Mouse (Mus musculus): ENCODE results near the gene Rps6ka2. TPM values are rescaled to one million over a fixed set of nuclear protein-coding genes. Genes with fewer than 3 reads are reported as not detected.
"Not testable (repeated sequence)": the region's sequence is repeated elsewhere in the genome, so short reads cannot be mapped to it uniquely, and the experiment has no call there.

Rps6ka2 gene
- polyA plus RNA-seq, 1 experiment, result not detected

DNA sequence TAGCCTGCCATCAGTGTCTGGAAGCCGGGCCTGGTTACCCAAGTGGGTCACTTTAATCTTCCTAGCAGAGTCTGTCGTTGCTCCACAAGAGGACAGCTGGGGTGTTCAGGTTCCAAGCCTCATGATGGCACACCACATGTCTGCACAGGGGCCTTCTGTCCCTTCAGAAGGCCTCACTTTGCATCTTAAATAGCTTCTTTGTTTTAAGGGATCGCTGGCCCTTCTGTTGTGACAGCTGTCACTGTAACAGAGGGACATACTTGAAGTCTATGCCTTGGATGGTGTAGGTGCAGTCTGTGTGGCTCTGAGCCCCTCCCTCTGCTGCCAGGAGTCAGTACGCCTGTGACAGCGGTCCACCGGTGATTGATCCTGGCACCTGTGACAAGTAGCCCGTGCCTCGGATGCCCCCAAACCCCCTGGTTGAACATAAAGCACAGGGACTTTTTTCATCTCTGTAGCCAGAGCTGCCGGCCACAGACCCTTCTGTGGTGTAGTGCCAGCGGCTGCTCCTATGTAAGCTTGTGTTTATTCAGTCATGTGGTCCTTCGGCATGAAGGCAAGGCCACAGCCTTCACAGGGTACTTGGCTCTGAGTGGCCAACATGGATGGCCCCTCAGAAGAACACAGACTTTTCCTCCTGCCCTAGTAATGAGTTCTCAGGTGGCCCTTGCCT is 122.2 kb downstream of the Rps6ka2 start:
- peaks cover under 1% of the 10 kb centered on the region; the same call in 1 of the 2 replicates for H3K4me1 ChIP-seq (ENCODE audit: control insufficient read depth, insufficient read depth, low read length)
- H3K27ac ChIP-seq (ENCODE audit: insufficient read depth, low read depth, low read length), result no peak overlapping the region
- WGBS, result 66% methylated on average over 11 of the region's 11 CpGs
- no peak overlapping the region for H3K4me3 ChIP-seq (ENCODE audit: insufficient read depth, low read depth, low read length)
- TF ChIP-seq POLR2A (IDR thresholded peaks at IDR 0.05; ENCODE audit: insufficient read depth, low read depth, low read length) (no peak), CTCF (IDR thresholded peaks at IDR 0.05; ENCODE audit: insufficient read depth, low read depth, low read length) (no peak)

DNA sequence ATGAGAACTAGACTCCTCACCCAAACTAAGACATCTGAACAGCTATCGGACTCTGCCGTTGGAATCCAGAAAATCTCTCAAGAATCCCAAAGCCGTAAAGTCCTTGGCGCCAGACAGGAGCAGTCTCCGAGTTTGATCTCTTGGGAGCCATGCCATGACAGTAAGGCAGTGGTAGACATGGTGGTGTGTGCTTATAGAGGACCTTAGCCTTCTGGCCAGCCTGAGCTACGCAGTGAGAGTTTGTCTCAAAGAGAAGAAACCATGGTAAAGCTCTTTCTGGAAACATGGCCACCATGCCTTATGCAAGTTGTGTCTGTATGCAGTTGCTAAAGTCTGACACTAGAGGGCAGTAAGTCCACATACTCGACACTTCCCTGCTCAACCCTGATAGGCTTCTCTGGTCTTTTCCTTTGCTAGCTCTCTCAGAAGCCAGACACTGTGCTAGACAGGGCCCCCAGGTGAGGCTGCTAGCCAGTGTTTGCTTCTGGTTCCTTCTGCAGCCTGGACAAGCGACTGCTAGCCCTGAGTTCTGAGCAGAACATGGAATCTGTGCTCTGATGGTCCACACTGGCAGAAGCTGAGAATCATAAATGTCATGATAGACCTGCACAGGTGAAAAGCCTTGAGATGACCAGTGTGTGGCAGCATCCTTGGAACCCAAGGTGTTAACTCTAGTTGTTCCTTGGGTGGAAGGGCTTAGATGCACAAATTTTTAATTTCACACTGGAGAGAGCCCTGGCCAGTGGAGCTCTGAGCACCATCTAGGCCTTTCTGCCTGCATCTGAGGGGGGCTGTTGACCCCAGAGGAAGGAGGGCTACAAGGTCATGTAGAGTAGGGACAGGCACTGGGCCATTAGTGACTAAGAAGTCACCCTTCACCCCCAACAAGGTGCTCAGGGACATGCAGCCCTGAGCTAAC is 136.6 kb downstream of the Rps6ka2 start:
- not testable (repeated sequence) for H3K4me1 ChIP-seq (ENCODE audit: control insufficient read depth, insufficient read depth, low read length); H3K4me3 ChIP-seq (ENCODE audit: insufficient read depth, low read depth, low read length); H3K27ac ChIP-seq (ENCODE audit: insufficient read depth, low read depth, low read length)
- 58% methylated on average over 8 of the region's 8 CpGs for WGBS

DNA sequence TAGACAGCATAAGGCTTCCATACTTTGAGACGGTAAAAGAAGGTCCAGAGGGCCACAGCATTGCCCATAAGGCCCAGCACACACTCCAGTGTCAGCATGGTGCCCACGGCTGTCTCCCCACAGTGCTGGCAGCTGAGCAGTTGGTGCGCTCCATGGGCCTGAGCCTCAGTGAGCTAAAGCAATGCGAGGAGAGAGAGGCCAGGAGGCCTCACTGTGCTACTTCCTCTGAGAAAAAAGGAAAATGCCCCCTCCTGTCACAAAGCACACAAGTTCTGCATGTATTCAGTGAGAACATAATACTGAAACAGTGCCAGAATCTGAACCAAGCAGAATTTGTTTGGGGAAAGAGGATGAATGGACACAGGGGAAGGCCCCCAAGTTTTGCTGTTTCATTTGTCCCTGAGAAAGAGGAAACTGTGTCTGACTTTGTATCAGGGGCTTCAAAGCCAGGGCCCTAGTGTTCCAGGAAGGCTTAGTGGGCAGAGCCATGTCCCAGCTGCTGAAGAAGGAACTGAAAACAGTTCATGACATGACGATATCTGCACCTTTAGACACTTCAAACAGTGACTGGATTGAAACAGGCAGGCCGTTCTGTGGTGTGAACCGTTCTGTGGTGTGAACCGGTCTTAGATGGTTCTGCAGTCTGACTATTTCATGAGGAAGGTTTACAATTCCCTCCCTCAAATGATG is 145.9 kb downstream of the Rps6ka2 start:
- not testable (repeated sequence) for H3K27ac ChIP-seq (ENCODE audit: insufficient read depth, low read depth, low read length); H3K4me3 ChIP-seq (ENCODE audit: insufficient read depth, low read depth, low read length); H3K4me1 ChIP-seq (ENCODE audit: control insufficient read depth, insufficient read depth, low read length)
- WGBS, result 72% methylated on average over 7 of the region's 8 CpGs

DNA sequence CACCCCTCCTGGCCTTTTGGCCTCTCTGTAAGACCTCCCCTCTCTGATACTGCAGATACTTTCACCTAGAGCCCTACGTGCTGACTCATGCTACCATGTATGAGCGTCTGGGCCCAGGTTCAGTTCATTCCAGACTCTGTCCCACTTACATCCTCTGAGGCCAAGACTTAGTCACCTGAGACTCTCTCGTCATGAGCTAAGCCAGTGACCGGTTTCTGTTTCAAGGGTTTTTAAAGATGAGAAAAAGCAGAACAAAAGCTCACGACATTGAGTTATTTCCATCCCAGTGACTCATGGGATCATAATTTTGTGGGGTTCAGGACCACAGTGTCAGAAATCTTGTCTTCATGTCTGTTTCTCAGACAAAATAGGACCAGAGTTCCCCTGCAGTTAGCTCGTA is 149.9 kb downstream of the Rps6ka2 start:
- H3K27ac ChIP-seq (ENCODE audit: insufficient read depth, low read depth, low read length); H3K4me1 ChIP-seq (ENCODE audit: control insufficient read depth, insufficient read depth, low read length); H3K4me3 ChIP-seq (ENCODE audit: insufficient read depth, low read depth, low read length): not testable (repeated sequence)
- 94% methylated on average over 6 of the region's 6 CpGs for WGBS

DNA sequence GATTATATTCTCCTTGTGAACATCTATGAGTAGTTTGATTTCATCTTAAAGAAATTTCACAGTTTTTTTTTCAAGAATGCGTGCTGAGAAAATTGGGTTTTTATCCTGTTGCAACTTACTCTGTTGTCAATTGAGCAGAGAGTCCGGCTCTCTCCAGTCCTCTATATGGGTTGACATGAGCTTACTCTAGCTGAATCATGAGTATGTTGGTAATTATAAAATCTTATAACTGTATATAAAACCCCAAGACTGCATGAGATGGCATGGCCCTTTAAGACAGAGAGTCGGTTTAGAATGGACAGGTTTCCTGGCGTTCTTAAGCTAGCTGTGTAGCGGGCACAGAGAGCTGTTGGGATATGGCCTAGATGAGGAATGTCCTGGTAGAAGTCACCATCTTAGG is 154.4 kb downstream of the Rps6ka2 start, which contains the start of gene Tcp10a:
Gene Tcp10a, plus strand, starts transcription at position 301 of the 400 bp plus-strand sequence.
- H3K4me1 ChIP-seq (ENCODE audit: control insufficient read depth, insufficient read depth, low read length); H3K4me3 ChIP-seq (ENCODE audit: insufficient read depth, low read depth, low read length); H3K27ac ChIP-seq (ENCODE audit: insufficient read depth, low read depth, low read length): not testable (repeated sequence)
- 98% methylated on average over 4 of the region's 5 CpGs for WGBS

DNA sequence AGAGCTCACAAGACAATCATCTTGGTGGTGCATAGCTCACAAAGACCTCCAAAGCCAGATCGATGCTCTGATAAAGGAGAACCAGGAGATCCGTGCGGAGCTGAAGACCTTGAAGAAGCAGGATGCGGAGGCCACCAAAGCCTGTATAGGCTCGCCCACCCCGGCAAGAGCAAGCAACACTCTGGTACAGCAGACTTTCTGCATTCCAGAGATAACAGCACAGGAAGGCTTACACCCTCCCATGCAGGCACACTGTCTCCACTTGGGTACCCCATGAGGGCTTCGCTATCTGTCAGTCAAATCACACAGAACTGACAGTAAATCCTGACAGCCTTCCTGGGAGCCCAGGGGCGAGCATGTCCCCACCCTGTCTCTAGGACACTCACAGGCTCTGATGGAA is 156.5 kb downstream of the Rps6ka2 start:
- not testable (repeated sequence) for H3K4me3 ChIP-seq (ENCODE audit: insufficient read depth, low read depth, low read length); H3K4me1 ChIP-seq (ENCODE audit: control insufficient read depth, insufficient read depth, low read length); H3K27ac ChIP-seq (ENCODE audit: insufficient read depth, low read depth, low read length)
- WGBS, result 95% methylated on average over 5 of the region's 8 CpGs

DNA sequence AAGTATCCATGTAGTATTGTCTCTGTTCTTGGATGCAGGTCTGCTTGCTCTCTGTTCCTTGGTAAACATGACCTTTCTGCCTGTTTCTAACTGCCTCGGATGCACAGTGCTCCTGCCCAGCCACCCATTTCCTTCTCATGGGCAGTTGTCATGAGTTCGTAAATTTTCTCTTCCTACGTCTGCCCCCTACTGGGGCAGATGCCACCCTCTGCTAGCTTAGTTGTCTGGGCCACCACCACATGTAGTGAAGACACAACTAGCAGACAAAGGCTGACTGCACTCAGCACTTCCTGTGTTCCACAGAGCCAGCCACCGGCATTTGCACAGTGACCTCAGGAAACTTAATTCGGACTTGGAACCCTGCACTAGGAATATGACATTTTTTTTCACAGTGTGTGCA is 162.8 kb downstream of the Rps6ka2 start:
- not testable (repeated sequence) for H3K4me3 ChIP-seq (ENCODE audit: insufficient read depth, low read depth, low read length); H3K4me1 ChIP-seq (ENCODE audit: control insufficient read depth, insufficient read depth, low read length); H3K27ac ChIP-seq (ENCODE audit: insufficient read depth, low read depth, low read length)
- WGBS, result 85% methylated on average over 4 of the region's 5 CpGs

DNA sequence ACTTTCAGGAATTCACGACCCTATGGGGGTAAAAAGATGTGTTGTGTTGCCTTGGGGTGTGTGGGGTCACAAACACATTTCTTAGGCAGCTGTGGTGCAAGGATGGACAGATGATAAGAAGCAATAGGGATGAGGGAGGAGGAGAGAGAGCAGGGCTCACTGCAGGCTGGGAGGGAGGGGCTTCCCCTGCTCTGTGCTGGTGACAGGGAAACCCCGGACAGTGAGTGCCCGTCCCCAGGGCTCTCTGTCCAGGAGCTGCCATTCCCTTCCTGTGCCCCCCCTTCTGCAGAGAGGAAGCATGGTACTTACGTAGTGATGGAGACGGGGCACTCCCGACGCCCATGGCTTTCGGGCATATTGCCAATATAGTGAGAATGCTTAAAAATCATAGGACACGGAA is 167.5 kb downstream of the Rps6ka2 start:
- H3K4me3 ChIP-seq (ENCODE audit: insufficient read depth, low read depth, low read length); H3K27ac ChIP-seq (ENCODE audit: insufficient read depth, low read depth, low read length); H3K4me1 ChIP-seq (ENCODE audit: control insufficient read depth, insufficient read depth, low read length): not testable (repeated sequence)
- 32% methylated on average over 7 of the region's 9 CpGs for WGBS

DNA sequence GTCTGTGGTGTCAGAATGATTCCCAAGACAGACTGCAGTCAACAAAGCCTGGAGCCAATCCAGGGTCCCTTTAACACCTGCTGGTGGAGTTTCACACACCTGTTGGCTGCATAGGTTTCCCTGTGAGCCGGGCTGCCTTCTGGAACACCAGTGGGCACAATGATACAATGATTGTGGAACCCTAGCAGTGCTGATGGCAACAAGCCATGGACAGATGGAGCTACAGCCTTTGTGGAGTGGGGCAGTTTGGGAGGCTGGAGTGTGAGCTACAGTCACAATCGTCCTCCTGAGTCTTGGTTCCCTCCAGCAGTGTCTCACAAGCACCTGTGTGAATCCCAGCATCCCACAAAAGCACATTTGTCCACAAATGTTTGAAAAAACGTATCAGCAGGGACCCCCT is 178.8 kb downstream of the Rps6ka2 start:
- H3K27ac ChIP-seq (ENCODE audit: insufficient read depth, low read depth, low read length); H3K4me1 ChIP-seq (ENCODE audit: control insufficient read depth, insufficient read depth, low read length); H3K4me3 ChIP-seq (ENCODE audit: insufficient read depth, low read depth, low read length): not testable (repeated sequence)
- WGBS, result 55% methylated on average over 2 of the region's 3 CpGs

DNA sequence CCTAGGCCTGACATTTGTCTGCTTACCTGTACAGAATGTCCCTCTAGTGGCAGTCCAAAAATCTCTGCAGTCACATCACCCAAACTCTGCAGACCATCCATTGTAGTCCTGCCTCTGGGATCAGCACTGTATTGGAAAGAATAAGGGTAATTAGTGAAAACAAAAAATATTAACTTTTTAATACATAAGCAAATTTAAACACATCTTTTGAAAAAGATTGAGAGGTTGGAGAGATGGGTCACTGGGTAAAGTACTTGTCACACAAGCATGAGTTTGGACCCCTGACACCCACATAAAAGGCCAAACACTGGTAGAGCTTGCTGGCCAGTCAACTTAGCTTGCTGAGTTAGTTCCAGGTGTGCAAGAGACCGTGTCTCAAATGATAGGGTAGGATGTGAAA is 182.7 kb downstream of the Rps6ka2 start, which contains the start of gene Ttll2:
Gene Ttll2, minus strand, starts transcription at position 101 of the 400 bp plus-strand sequence.
- H3K4me1 ChIP-seq (ENCODE audit: control insufficient read depth, insufficient read depth, low read length); H3K4me3 ChIP-seq (ENCODE audit: insufficient read depth, low read depth, low read length); H3K27ac ChIP-seq (ENCODE audit: insufficient read depth, low read depth, low read length): not testable (repeated sequence)
- 90% methylated on average over 1 of the region's 1 CpGs for WGBS

Other genes starting within 250 kb of the Rps6ka2 start
- not detected in 2 replicates for gene Rsph3b, start 221.4 kb upstream of the Rps6ka2 start, polyA plus RNA-seq (2012; ENCODE audit: insufficient read depth, insufficient read length, low replicate concordance, missing spikeins)
- gene Tagap1, start 209.0 kb upstream of the Rps6ka2 start, polyA plus RNA-seq (2012; ENCODE audit: insufficient read depth, insufficient read length, low replicate concordance, missing spikeins), result not detected in 2 replicates
- not detected in 2 replicates for gene Rnaset2b, start 199.5 kb upstream of the Rps6ka2 start, polyA plus RNA-seq (2012; ENCODE audit: insufficient read depth, insufficient read length, low replicate concordance, missing spikeins)
- gene Gm49721, start 191.2 kb upstream of the Rps6ka2 start, polyA plus RNA-seq (2012; ENCODE audit: insufficient read depth, insufficient read length, low replicate concordance, missing spikeins), result not detected in 2 replicates
- not detected in 2 replicates for gene Gm1604a, start 144.5 kb upstream of the Rps6ka2 start, polyA plus RNA-seq (2012; ENCODE audit: insufficient read depth, insufficient read length, low replicate concordance, missing spikeins)
- not detected in 2 replicates for gene Tcp10a, start 154.5 kb downstream of the Rps6ka2 start, polyA plus RNA-seq (2012; ENCODE audit: insufficient read depth, insufficient read length, low replicate concordance, missing spikeins)
- not detected in 2 replicates for gene Ttll2, start 182.6 kb downstream of the Rps6ka2 start, polyA plus RNA-seq (2012; ENCODE audit: insufficient read depth, insufficient read length, low replicate concordance, missing spikeins)
- not detected in 2 replicates for gene Gm49630, start 201.9 kb downstream of the Rps6ka2 start, polyA plus RNA-seq (2012; ENCODE audit: insufficient read depth, insufficient read length, low replicate concordance, missing spikeins)
- gene Unc93a2, start 215.3 kb downstream of the Rps6ka2 start, polyA plus RNA-seq (2012; ENCODE audit: insufficient read depth, insufficient read length, low replicate concordance, missing spikeins), result not detected in 2 replicates

Data from olfactory bulb, adult 2 months (tissue).